Mouse (Mus musculus): Measurements from ENCODE around the gene 5330417H12Rik. TPM values are rescaled to one million over a fixed set of nuclear protein-coding genes. Genes with fewer than 3 reads are reported as not detected.

The 5330417H12Rik gene
- polyA plus RNA-seq, 1 experiment = not detected

GRCm38 (mm10) chr7:107592641-107593040 lies 32.3 kb downstream of the 5330417H12Rik start:
- Histone ChIP-seq H3K4me3 (ENCODE audit: insufficient read depth, low read length) (no peak overlapping the region), H3K27ac (ENCODE audit: insufficient read depth, low read length) (no peak overlapping the region; the same call in 1 of the 2 replicates), H3K4me1 (ENCODE audit: control insufficient read depth, insufficient read depth, low read length) (no peaks in the 10 kb centered on the region)
- TF ChIP-seq POLR2A (IDR thresholded peaks at IDR 0.05; ENCODE audit: extremely low read depth, insufficient read depth, low read length) = no peak
- TF ChIP-seq CTCF (IDR thresholded peaks at IDR 0.05; ENCODE audit: extremely low read depth, insufficient read depth, low read length) = no peak

GRCm38 (mm10) chr7:107574276-107574675 lies 50.7 kb downstream of the 5330417H12Rik start:
- no peak for TF ChIP-seq POLR2A (IDR thresholded peaks at IDR 0.05; ENCODE audit: extremely low read depth, insufficient read depth, low read length)
- TF ChIP-seq CTCF (IDR thresholded peaks at IDR 0.05; ENCODE audit: extremely low read depth, insufficient read depth, low read length) = no peak
- H3K4me1 ChIP-seq (ENCODE audit: control insufficient read depth, insufficient read depth, low read length) = no peaks in the 10 kb centered on the region
- H3K4me3 ChIP-seq (ENCODE audit: insufficient read depth, low read length) = no peak overlapping the region
- no peak overlapping the region for H3K27ac ChIP-seq (ENCODE audit: insufficient read depth, low read length)

Other genes starting within 250 kb of the 5330417H12Rik start
- gene Olfml1, start 57.7 kb downstream of the 5330417H12Rik start, polyA plus RNA-seq (2012; rRNA removed) = 12.4 and 13.4 TPM in 2 replicates
- 7.5 and 8.4 TPM in 2 replicates for gene Ppfibp2, start 30.0 kb downstream of the 5330417H12Rik start, polyA plus RNA-seq (2012; rRNA removed)
- gene Cyb5r2, start 132.9 kb upstream of the 5330417H12Rik start, polyA plus RNA-seq (2012; rRNA removed) = 0.19 and 0.23 TPM in 2 replicates
- not detected in 2 replicates for gene Ovch2, start 176.0 kb upstream of the 5330417H12Rik start, polyA plus RNA-seq (2012; rRNA removed)
- not detected in 2 replicates for gene Olfr467, start 187.1 kb upstream of the 5330417H12Rik start, polyA plus RNA-seq (2012; rRNA removed)
- not detected in 2 replicates for gene Olfr469, start 200.4 kb upstream of the 5330417H12Rik start, polyA plus RNA-seq (2012; rRNA removed)
- gene Olfr470, start 222.3 kb upstream of the 5330417H12Rik start, polyA plus RNA-seq (2012; rRNA removed) = not detected in 2 replicates